Mouse (Mus musculus): Measurements from ENCODE around the gene Olfr711.
"Not testable (repeated sequence)": the region's sequence is repeated elsewhere in the genome, so short reads cannot be mapped to it uniquely, and the experiment has no call there.

Olfr711 gene

GRCm38 (mm10) chr7:106975353-106975752, at the start of gene Olfr711:
Gene Olfr711 (minus strand): TSS chr7:106975453.
- no peak for DNase-seq

GRCm38 (mm10) chr7:107005972-107006371, 30.7 kb upstream of the Olfr711 start, which contains the start of gene Olfr2:
Gene Olfr2 (minus strand): TSS chr7:107006072.
- no peak for DNase-seq

- no peak for DNase-seq
These were observed 28.9 kb upstream of the Olfr711 start for GRCm38 (mm10) chr7:107004169-107004568.

DNA sequence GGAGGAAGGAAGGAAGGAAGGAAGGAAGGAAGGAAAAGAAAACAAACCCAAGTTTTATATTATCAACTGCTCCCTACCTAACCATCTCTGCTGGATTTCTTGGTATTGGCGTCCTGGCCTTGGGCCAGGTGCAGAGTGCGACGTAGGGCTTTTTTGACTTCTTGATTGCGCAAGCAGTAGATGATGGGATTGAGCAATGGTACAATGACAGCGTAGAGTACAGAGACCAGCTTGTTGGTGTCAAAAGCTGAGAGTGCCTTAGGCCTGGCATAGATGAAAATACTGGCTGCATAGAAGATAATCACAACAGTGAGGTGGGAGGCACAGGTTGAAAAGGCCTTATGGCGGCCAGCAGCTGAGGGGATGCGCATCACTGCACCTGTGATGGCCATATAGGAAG, 25.5 kb upstream of the Olfr711 start:
- DNase-seq: no peak

- DNase-seq: no peak
These were observed 10.0 kb upstream of the Olfr711 start for GRCm38 (mm10) chr7:106985236-106985635.

- not testable (repeated sequence) for DNase-seq
These were observed 7.8 kb downstream of the Olfr711 start for GRCm38 (mm10) chr7:106967503-106967902.

GRCm38 (mm10) chr7:106963837-106964236, 11.4 kb downstream of the Olfr711 start, which contains the start of gene Olfr6:
Gene Olfr6 (minus strand): TSS chr7:106963937.
- no peak for DNase-seq

DNA sequence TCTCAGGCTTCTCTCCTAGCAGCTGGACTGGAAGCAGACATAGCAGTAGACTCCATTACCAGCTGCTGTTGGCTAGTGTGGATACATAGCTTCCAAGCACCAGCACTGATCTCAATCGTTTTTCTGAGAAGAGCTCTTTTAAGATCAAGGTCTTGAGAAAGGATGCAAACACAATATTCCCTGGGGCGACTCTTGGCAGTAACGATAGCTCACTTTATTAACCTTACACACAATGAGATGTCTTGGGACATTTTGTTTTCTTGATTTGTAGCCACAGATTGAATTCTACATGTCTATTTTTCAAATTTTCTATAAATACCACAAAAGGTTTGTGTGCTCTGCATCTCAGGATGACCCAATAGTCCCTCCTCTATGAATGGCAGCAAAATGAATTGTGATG, 27.0 kb downstream of the Olfr711 start, which contains the start of gene Olfr710:
Olfr710 (minus strand) TSS at position 101 of the 400 bp plus-strand sequence.
- DNase-seq: no peak

- DNase-seq: no peak
These were observed 43.1 kb downstream of the Olfr711 start, which contains the start of gene Olfr709-ps1 for GRCm38 (mm10) chr7:106932119-106932518. Gene Olfr709-ps1 (minus strand): TSS chr7:106932219.

DNA sequence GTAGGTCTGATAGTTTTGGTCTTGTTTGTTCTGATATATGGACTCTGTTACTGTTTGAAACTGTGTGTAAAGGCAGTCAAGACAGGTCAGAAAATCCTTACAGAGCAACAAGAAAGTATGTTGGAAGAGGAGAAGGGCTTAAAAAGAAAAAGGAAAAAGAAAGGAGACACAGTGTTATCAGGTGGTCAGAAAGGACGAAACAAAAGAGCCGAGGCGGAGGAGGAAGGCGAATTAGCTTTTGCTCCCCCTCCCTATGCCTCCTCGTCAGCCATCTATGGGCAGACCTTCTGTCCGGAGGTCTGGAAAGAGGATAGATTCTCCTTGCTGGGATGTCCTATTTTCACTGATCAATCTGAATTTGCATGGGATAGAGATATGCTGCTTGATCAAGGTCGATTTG, 54.3 kb downstream of the Olfr711 start:
- DNase-seq: not testable (repeated sequence)
